Comparison of ENCODE assay signal across 8 mouse cellular contexts in the genomic region with DNA sequence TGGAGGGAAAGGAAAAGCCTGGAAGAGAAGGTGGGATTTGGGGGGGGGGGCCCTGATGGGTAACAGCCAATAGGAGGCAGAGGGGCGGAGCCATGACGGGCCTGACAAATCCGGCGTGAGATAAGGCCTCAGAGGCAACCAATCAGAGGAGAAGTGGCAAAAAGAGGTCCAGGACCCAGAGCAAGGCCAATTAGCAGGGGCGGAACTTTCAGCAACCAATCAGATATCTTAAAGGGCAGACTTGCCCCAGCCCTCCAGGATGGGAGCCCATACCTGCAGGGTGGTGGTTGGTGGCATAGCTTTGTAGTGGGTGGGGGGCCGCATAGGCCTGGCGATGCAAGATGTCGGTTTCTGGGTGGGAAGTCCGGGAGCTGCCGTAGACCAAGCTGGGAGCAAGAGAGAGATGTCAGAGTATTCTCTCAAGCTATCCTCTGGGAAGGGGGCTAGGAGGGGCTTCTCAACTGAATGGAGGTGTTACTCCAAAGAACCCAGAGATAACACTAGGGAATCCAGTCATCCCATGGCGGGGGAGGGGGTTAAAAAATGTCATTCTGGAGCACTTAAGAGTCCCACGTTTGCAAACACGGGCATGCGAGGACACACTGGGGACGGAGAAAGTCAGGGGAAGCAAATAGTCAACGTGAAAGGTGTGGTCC. TPM values are rescaled to one million over a fixed set of nuclear protein-coding genes. Genes with fewer than 3 reads are reported as not detected.
A peak's percentile ranks its signal among the peaks of the same experiment; 100 is the strongest.
DNase-seq lines count a peak whose midpoint lies in the region; TF ChIP-seq lines count a peak whose summit lies in the region.

No protein-coding gene starts in this region.

- peak; percentile 34 to 57 for DNase-seq in spleen, postnatal 36 days (ENCODE audit: low spot score in 2 of 2)
- no peak for DNase-seq in spleen, adult 12 weeks (ENCODE audit: low spot score)
- peak; percentile 72 for DNase-seq in gastrocnemius, postnatal 10 days
- DNase-seq in hindlimb bud, embryonic 11.5 days (ENCODE audit: extremely low spot score, low read depth, low spot score), result peak; percentile 80
- peak; percentile 73 to 90 for DNase-seq in left cerebral cortex, postnatal 14 days (ENCODE audit: low spot score in 2 of 2)
- DNase-seq in mesoderm, embryonic 11.5 days (ENCODE audit: low read depth, low spot score), result peak; percentile 92
- peak; percentile 60 to 67 for DNase-seq in spleen, postnatal 4 days (ENCODE audit: low spot score in 2 of 2)

- H3K27ac ChIP-seq in cortical plate, adult 2 months (ENCODE audit: insufficient read depth, low read length), result no peak overlapping the region

- H3K4me3 ChIP-seq in cortical plate, adult 2 months (ENCODE audit: insufficient read depth, low read length), result peak overlapping the region; percentile 47

- TF ChIP-seq POLR2A in cortical plate, adult 2 months (IDR thresholded peaks at IDR 0.05; ENCODE audit: extremely low read depth, insufficient read depth, low read length), result no peak

- no peak for TF ChIP-seq CTCF in cortical plate, adult 2 months (IDR thresholded peaks at IDR 0.05; ENCODE audit: extremely low read depth, insufficient read depth, low read length)

- H3K4me1 ChIP-seq in cortical plate, adult 2 months (ENCODE audit: control insufficient read depth, insufficient read depth, low read length), result no peaks in the 10 kb centered on the region

- intact Hi-C loops in left cerebral cortex, postnatal 14 days (cut with DNase I), result loop anchor here (5.0 kb wide), 1 partner anchor 34 kb away; the partner anchor contains the start of genes Rras and Scaf1

RNA-seq across cellular contexts. Expression of gene Prr12, which starts 1.6 kb away (rescaled TPM):
- polyA plus RNA-seq in cortical plate, adult 2 months (2012; rRNA removed), result 14.6 and 15.5 TPM in 2 replicates
- total RNA-seq in gastrocnemius, postnatal 10 days (2021), result 10 to 100 TPM; 36.0 to 43.1 TPM
- total RNA-seq in left cerebral cortex, postnatal 14 days (2021), result 10 to 100 TPM; 61.4 to 65.7 TPM

RNA-seq across cellular contexts. Expression of gene Nosip, which starts 11.2 kb away (rescaled TPM):
- 89.5 and 92.3 TPM in 2 replicates for polyA plus RNA-seq in cortical plate, adult 2 months (2012; rRNA removed)
- total RNA-seq in gastrocnemius, postnatal 10 days (2021), result 10 to 100 TPM; 35.9 to 40.5 TPM
- total RNA-seq in left cerebral cortex, postnatal 14 days (2021), result 10 to 100 TPM; 52.4 to 54.1 TPM

RNA-seq across cellular contexts. Expression of gene Prrg2, which starts 11.4 kb away (rescaled TPM):
- polyA plus RNA-seq in cortical plate, adult 2 months (2012; rRNA removed), result 21.4 and 23.2 TPM in 2 replicates
- total RNA-seq in gastrocnemius, postnatal 10 days (2021), result 10 to 100 TPM in 1 of 2 experiments, 1 to 10 TPM in 1; 8.5 to 10.7 TPM
- total RNA-seq in left cerebral cortex, postnatal 14 days (2021), result 1 to 10 TPM; 6.6 to 7.1 TPM

RNA-seq across cellular contexts. Expression of gene Rras, which starts 33.3 kb away (rescaled TPM):
- polyA plus RNA-seq in cortical plate, adult 2 months (2012; rRNA removed), result 34.2 and 38.3 TPM in 2 replicates
- 10 to 100 TPM; 75.5 to 80.6 TPM for total RNA-seq in gastrocnemius, postnatal 10 days (2021)
- 10 to 100 TPM; 11.4 to 13.0 TPM for total RNA-seq in left cerebral cortex, postnatal 14 days (2021)

RNA-seq across cellular contexts. Expression of gene Scaf1, which starts 34.9 kb away (rescaled TPM):
- 126 and 128 TPM in 2 replicates for polyA plus RNA-seq in cortical plate, adult 2 months (2012; rRNA removed)
- total RNA-seq in gastrocnemius, postnatal 10 days (2021), result 10 to 100 TPM; 47.7 to 55.8 TPM
- total RNA-seq in left cerebral cortex, postnatal 14 days (2021), result 100 to 1,000 TPM; 153 to 162 TPM
